Mouse (Mus musculus): ENCODE data around the gene Esam.

- TF ChIP-seq POLR2A (IDR thresholded peaks at IDR 0.05; ENCODE audit: low read depth, low read length) (no peak; the same call in none of the 2 replicates), CTCF (IDR thresholded peaks at IDR 0.05; ENCODE audit: extremely low read depth, insufficient read length, insufficient replicate concordance, low read depth, low read length) (no peak)
Measured at GRCm38 (mm10) chr9:37488611-37489396, 39.1 kb upstream of the Esam start, which contains the start of gene Msantd2.
